Mouse (Mus musculus) embryo, embryonic 11.5 days (tissue): ENCODE measurements around the gene Prdx1.
"Not testable (repeated sequence)": the region's sequence is repeated elsewhere in the genome, so short reads cannot be mapped to it uniquely, and the experiment has no call there.

Experiments used
- DNase-seq: peaks from one replicate; pipeline ENCODE4 v3.0.0-alpha.2; 2012; ENCODE audit warnings: low read depth, low spot score

Gene Prdx1

GRCm38 (mm10) chr4:116685402-116686061, at the start of gene Prdx1:
Gene Prdx1 (plus strand): TSS chr4:116685544.
- DNase-seq, result peak; percentile 90

DNA sequence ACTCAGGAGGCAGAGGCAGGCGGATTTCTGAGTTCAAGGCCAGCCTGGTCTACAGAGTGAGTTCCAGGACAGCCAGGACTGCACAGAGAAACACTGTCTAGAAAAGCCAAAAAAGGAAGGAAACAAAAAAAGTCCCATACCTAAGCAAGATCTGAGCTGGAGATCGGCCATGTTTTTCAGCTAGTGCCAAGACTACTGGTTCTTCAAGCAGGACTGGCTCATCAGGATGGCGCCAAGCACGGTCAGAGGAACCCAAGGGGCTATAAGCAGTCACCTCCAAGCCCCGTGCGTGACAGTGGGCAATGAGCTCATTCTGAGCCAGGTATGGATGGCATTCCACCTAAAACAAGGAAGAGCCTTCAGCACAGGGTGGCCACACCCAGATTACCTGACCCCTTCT, 46.5 kb upstream of the Prdx1 start:
- no peak for DNase-seq

GRCm38 (mm10) chr4:116642071-116642470, 43.3 kb upstream of the Prdx1 start:
- DNase-seq, result no peak

DNA sequence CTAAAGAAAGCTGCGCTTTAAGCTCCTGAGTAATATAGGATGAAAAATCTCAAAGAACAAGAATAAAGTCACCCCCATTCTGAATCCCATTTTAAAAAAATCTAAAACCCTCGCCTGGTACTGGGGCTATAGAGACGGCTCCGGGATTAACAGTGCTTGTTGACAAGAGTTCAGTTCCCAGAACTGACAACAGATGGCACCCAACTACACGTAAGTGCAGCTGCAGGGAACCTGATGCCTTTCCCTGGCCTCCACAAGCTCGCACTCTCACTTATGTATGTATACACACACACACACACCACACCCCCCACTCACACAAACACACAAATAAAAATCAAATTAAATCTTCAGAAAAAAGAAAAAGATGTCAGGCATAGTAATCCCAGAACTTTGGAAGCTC, 41.0 kb upstream of the Prdx1 start:
- no peak for DNase-seq

- no peak for DNase-seq
Measured at GRCm38 (mm10) chr4:116645624-116646023, 39.7 kb upstream of the Prdx1 start.

- no peak for DNase-seq
Measured at GRCm38 (mm10) chr4:116649411-116649810, 35.9 kb upstream of the Prdx1 start.

GRCm38 (mm10) chr4:116650365-116650764, 35.0 kb upstream of the Prdx1 start:
- DNase-seq, result no peak

GRCm38 (mm10) chr4:116650924-116651796, 34.2 kb upstream of the Prdx1 start, which contains the start of gene Akr1a1:
Gene Akr1a1 (minus strand): TSS chr4:116651680.
- DNase-seq, result peak; percentile 86

DNA sequence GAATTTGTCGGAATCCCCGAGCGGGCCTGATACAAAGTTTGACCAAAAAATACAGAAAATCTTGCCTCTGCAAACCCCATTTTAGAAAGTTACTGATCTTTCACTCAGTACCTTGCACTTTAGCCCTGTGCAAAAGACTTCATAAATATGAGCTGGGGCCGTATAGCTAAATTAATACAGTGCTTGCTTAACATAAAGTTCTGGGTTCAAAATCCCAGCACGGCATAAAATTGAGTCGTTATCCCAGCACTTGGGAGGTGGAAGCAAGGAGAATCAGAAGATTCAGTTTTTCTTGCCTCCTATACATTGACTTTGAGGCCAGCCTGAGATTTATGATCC, 33.6 kb upstream of the Prdx1 start:
- DNase-seq, result no peak

DNA sequence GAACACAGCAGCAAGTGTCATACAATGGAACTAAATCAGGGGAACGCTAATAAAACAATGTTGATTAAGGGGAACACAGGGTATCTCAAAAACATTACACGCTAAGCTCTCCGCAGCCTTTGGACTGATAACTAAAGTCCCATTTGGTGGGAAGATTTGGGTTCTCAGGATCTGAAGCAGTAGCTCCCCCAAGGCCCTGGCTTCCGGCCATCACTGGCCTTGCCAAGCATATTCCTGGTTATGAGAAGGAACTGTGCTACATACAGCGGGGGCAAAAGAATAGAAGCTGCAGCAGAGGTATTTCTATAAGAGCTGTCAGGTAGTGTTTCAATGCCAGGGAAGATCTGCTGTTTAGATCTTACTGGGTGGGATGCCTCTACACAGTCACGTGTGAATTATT, 32.1 kb upstream of the Prdx1 start:
- no peak for DNase-seq

- no peak for DNase-seq
Measured at GRCm38 (mm10) chr4:116655100-116655499, 30.2 kb upstream of the Prdx1 start.

DNA sequence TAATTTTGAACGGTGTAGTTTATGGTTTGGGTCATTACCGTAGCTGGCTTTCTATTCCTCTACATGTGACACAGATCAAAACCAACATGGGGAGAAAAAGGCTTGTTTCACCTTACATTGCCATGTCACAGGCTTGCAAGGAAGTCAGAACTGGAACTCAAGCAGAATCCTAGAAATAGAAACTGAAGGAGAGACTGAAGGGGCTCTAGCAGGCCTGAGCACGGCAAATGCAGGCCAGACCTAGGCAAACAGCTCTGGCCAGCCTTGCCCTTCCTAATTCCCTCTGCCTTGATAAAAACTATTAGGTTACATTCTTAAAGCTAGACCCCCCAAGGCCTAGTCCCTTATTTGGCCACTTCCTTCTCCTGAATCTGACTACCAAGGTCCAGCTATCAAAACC, 29.7 kb upstream of the Prdx1 start:
- no peak for DNase-seq

DNA sequence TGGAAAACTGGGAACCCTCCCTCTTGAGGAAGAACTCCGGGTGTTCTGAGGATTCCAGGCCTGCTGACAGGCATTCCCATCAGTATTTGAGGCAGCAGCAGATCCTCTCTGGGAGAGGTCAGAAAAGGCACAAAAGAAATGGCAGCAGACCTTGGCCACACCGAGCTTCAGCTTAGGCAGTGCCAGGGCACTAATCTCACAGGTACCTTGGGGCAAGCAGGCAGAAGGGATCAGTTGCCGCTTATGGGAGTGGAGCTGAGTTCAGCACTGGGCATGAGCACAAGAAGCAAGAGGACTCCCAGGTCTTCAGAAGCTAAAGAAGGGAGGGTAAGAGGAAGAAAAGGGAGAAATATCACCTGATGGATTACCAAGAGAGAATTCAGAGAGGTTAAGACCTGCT, 27.4 kb upstream of the Prdx1 start:
- no peak for DNase-seq

DNA sequence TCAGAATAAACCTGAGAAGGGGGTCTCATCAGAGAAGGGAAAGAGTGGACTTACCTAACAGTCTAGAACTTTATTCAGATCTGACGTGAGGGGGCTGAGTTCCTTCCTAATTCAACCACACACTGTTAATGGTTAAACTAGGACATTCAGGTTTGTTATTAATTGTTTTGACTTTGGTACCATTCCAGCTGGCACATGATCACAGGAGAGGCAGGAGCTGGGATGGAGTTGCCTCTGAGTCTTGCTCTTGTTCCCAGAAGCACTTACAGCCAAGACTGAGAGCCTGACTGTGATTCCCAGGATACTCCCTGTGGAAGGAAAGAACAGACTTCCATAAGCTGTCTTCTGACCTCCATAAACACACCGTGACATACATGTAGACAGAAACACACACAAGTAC, 25.9 kb upstream of the Prdx1 start:
- DNase-seq, result no peak

- DNase-seq, result not testable (repeated sequence)
Measured at GRCm38 (mm10) chr4:116659916-116660315, 25.4 kb upstream of the Prdx1 start.

DNA sequence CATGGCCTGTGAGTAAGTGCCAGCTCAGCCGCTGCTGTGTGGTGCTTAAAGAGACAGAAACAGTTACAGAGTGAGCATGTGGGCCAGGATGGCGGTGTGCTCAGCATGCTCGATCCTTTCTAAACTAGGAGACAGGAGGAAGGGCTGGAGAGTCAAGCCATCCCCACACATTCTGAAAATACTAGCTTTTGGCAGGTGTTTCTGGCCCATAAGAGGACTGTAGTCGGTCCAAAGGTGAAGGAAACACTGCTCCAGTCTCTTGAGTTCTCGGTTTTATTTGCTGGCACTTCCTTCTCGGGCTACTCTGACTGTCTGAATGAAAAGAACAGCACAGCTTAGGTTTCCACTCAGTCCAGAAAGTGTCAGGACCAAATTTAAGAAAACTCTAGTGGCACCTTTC, 24.5 kb upstream of the Prdx1 start:
- DNase-seq, result no peak

DNA sequence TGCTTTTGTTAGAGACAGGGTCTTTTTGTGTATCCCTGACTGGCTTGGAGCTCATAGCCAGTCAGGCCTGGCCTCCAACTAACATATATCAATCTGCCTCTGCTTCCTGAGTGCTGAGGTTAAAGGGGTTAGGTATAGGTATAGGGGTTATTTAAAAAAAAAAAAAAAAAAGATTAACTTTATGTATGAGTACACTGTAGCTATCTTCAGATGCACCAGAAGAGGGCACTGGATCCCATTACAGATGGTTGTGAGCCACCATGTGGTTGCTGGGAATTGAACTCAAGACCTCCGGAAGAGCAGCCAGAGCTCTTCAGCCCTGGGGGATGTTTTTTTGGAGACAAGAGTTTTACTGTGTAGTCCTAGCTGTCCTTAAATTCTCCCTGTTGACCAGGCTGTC, 23.3 kb upstream of the Prdx1 start:
- DNase-seq, result no peak

DNA sequence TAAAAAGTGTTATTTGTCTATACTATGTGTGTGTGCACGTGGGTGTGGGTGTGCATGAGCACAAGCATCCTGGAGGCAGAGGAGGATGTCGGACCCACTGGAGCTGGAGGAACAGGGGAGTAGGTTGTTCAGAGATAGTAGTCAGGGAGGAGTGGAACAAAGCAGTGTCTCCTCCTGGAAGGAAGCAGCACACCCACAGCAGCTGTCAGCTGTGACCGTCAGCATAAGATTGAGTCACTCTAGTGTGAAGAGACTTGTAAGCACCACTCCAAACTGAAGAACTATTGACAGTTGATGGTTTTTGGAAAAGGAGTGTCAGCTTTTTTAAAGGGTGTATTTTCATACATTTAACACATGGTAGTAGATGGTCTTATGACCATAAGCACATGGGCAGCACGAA, 18.7 kb upstream of the Prdx1 start:
- DNase-seq, result no peak

DNA sequence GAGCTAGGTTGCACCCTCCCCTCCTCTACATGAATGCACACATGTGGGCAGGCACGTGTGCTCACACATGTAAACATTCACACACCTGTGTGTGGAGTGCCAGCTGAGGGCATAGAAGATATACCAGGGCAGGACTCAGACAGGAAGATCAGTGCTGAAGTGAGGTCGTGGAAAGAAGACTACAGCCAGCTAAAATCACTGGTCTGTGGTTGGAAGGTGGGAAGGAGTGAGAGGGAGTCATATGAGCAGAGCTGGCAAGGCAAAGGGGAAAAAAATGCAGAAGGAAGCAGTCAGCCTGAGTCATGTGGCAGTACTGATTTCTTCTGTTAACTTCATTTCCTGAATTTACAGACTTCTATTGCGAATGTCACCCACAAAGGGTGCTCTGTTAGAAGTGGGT, 17.2 kb upstream of the Prdx1 start:
- DNase-seq, result no peak

DNA sequence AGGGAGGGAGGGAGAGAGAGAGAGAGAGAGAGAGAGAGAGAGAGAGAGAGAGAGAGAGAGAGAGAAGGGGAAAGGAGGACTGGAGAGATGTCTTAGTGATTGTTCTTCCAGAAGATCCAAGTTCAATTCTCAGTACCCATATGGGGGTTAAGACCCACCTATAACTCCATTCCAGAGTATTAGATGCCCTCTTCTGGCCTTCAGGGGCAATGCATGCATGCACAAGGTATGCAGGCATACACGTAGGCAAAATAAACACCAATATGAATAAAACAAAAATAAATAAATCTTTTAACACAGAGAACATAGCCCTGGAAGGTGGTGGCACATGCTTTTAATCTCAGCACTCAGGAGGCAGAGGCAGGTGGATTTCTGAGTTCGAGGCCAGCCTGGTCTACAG, 16.1 kb upstream of the Prdx1 start:
- no peak for DNase-seq

GRCm38 (mm10) chr4:116672785-116673184, 12.6 kb upstream of the Prdx1 start:
- DNase-seq, result no peak

GRCm38 (mm10) chr4:116674761-116675160, 10.6 kb upstream of the Prdx1 start:
- not testable (repeated sequence) for DNase-seq

GRCm38 (mm10) chr4:116676027-116676426, 9.3 kb upstream of the Prdx1 start:
- DNase-seq, result no peak
